Mouse (Mus musculus) liver, adult 2 months (tissue): Measurements from ENCODE around the gene Abcg4.
"Not testable (repeated sequence)": the region's sequence is repeated elsewhere in the genome, so short reads cannot be mapped to it uniquely, and the experiment has no call there.

Experiments used
- CTCF ChIP-seq: fragments of 200-500 bp; IDR thresholded peaks from 2 replicates; pipeline ENCODE4 v1.5.1; 2011; ENCODE audit warnings: low read depth, low read length, control low read depth
- POLR2A ChIP-seq: fragments of 200-500 bp; IDR thresholded peaks from 2 replicates; pipeline ENCODE4 v1.6.1; 2011; ENCODE audit warnings: low read length, control low read depth; ENCODE audit not compliant: insufficient read depth; ENCODE audit errors: extremely low read depth

DNA sequence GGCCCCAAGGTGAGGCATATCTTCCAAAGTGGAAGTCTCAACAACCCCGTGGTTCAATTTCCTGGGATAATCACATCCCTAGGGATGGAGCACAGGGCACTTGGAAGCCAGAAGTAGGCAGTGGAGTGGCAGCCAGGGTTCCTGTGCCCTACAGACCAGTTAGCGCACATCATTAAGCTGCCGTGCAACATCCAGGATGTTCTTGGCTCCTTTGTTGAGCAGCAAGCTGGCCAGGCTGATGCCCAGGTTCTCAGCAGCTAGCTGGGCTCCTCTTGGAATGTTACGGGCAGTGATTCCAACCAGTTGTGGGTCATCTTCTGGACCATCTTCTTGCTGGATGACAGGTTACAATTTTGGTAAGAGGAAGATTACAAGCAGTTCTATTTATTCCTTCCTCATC, 48.1 kb upstream of the Abcg4 start:
- not testable (repeated sequence) for TF ChIP-seq CTCF, POLR2A
